Mouse (Mus musculus) neural tube, embryonic 14.5 days (tissue): ENCODE data around the gene Dlg1. TPM values are rescaled to one million over a fixed set of nuclear protein-coding genes. Genes with fewer than 3 reads are reported as not detected.
"Not testable (repeated sequence)": the region's sequence is repeated elsewhere in the genome, so short reads cannot be mapped to it uniquely, and the experiment has no call there.

Experiments
- ATAC-seq: fragments of 200-750 bp; cut with Nextera tagmentation; 2 replicates; pipeline ENCODE4 v1.8.0; 2017; ENCODE audit warnings: low read depth, mild to moderate bottlenecking, moderate TSS enrichment, moderate library complexity
- H3K27ac ChIP-seq: fragments of 300-500 bp; sonication (generic); 2 replicates; pipeline ENCODE4 v1.5.1; 2014; ENCODE audit warnings: low read depth, mild to moderate bottlenecking, control low read depth, low read length, moderate library complexity, mixed read lengths
- H3K27me3 ChIP-seq: fragments of 300-500 bp; sonication (generic); 2 replicates; pipeline ENCODE4 v1.6.1; 2014; ENCODE audit warnings: low read length; ENCODE audit not compliant: control insufficient read depth, insufficient read depth
- H3K36me3 ChIP-seq: fragments of 300-500 bp; sonication (generic); 2 replicates; pipeline ENCODE4 v1.6.1; 2014; ENCODE audit warnings: low read length, mixed read lengths; ENCODE audit not compliant: control insufficient read depth, insufficient read depth
- H3K4me1 ChIP-seq: fragments of 300-500 bp; sonication (generic); 2 replicates; pipeline ENCODE4 v1.6.1; 2014; ENCODE audit warnings: low read length; ENCODE audit not compliant: control insufficient read depth, insufficient read depth
- H3K4me2 ChIP-seq: fragments of 300-500 bp; sonication (generic); 2 replicates; pipeline ENCODE4 v1.6.1; 2014; ENCODE audit warnings: mild to moderate bottlenecking, low read depth, low read length, control low read depth
- H3K4me3 ChIP-seq: fragments of 300-500 bp; sonication (generic); 2 replicates; pipeline ENCODE4 v1.5.1; 2014; ENCODE audit warnings: low read depth, low read length, control low read depth, mixed read lengths
- H3K9ac ChIP-seq: fragments of 300-500 bp; sonication (generic); replicated peaks from 2 replicates; pipeline ENCODE4 v1.6.1; 2014; ENCODE audit warnings: low read depth, mild to moderate bottlenecking, control low read depth, low read length, mixed read lengths
- H3K9me3 ChIP-seq: fragments of 300-500 bp; sonication (generic); 2 replicates; pipeline ENCODE4 v1.6.1; 2016; ENCODE audit warnings: low read length; ENCODE audit not compliant: control insufficient read depth
- WGBS: fragments of 180-500 bp; shearing (Covaris S2); extraction: QIAGEN DNeasy Blood & Tissue Kit; methylation state at CpG from one replicate; pipeline ENCODE4 v1.1.7; 2014; 5-methylcytosine and 5-hydroxymethylcytosine counted together
- polyA plus RNA-seq: library from polyadenylated mRNA; unstranded; fragments of >200 nt; fragmentation: Nextera tagmentation; extraction: Ambion mirVana; gene quantifications from 2 replicates; pipeline ENCODE4 v1.2.1, GENCODE M21; 2014

Dlg1 gene
- polyA plus RNA-seq, 1 experiment from 2014 or later: 16.7 TPM

GRCm38 (mm10) chr16:31696367-31696766 is 33.1 kb downstream of the Dlg1 start:
- no peak overlapping the region for H3K4me3 ChIP-seq
- H3K4me2 ChIP-seq: no peak overlapping the region
- H3K27me3 ChIP-seq: no peaks in the 10 kb centered on the region
- H3K36me3 ChIP-seq: no peaks in the 10 kb centered on the region
- 77% methylated on average over 6 of the region's 6 CpGs for WGBS
- no peak overlapping the region for H3K9ac ChIP-seq
- no peaks in the 10 kb centered on the region for H3K4me1 ChIP-seq
- no peak overlapping the region for H3K27ac ChIP-seq
- no peak for ATAC-seq
- H3K9me3 ChIP-seq: no peaks in the 10 kb centered on the region

- Histone ChIP-seq H3K27ac (no peak overlapping the region), H3K27me3 (no peaks in the 10 kb centered on the region), H3K4me2 (no peak overlapping the region), H3K4me3 (no peak overlapping the region), H3K4me1 (no peaks in the 10 kb centered on the region), H3K9me3 (no peaks in the 10 kb centered on the region), H3K9ac (no peak overlapping the region), H3K36me3 (no peaks in the 10 kb centered on the region)
- no peak for ATAC-seq
- WGBS: 84% methylated on average over 4 of the region's 4 CpGs
These were observed 34.1 kb downstream of the Dlg1 start for GRCm38 (mm10) chr16:31697341-31697740.

GRCm38 (mm10) chr16:31705213-31705612 is 42.0 kb downstream of the Dlg1 start:
- 41% methylated on average over 2 of the region's 2 CpGs for WGBS
- no peak overlapping the region for H3K4me3 ChIP-seq
- no peak overlapping the region for H3K27ac ChIP-seq
- no peaks in the 10 kb centered on the region for H3K36me3 ChIP-seq
- H3K9me3 ChIP-seq: no peaks in the 10 kb centered on the region
- H3K4me1 ChIP-seq: no peaks in the 10 kb centered on the region
- no peaks in the 10 kb centered on the region for H3K27me3 ChIP-seq
- H3K4me2 ChIP-seq: no peak overlapping the region
- H3K9ac ChIP-seq: no peak overlapping the region
- ATAC-seq: no peak

- Histone ChIP-seq H3K4me1 (no peaks in the 10 kb centered on the region), H3K27ac (no peak overlapping the region), H3K9me3 (no peaks in the 10 kb centered on the region), H3K4me2 (no peak overlapping the region), H3K27me3 (no peaks in the 10 kb centered on the region), H3K9ac (no peak overlapping the region), H3K4me3 (no peak overlapping the region), H3K36me3 (no peaks in the 10 kb centered on the region)
- 95% methylated on average over 3 of the region's 3 CpGs for WGBS
- ATAC-seq: no peak
These were observed 42.7 kb downstream of the Dlg1 start for GRCm38 (mm10) chr16:31705904-31706303.

GRCm38 (mm10) chr16:31707326-31707725 is 44.1 kb downstream of the Dlg1 start:
- Histone ChIP-seq H3K27me3 (no peaks in the 10 kb centered on the region), H3K9ac (no peak overlapping the region), H3K4me1 (no peaks in the 10 kb centered on the region), H3K4me3 (no peak overlapping the region), H3K36me3 (no peaks in the 10 kb centered on the region), H3K27ac (no peak overlapping the region), H3K4me2 (no peak overlapping the region), H3K9me3 (no peaks in the 10 kb centered on the region)
- 86% methylated on average over 3 of the region's 3 CpGs for WGBS
- ATAC-seq: no peak

- whole genome bisulfite sequencing: 100% methylated on average over 1 of the region's 1 CpGs
- no peak for ATAC-seq
- no peaks in the 10 kb centered on the region for H3K27me3 ChIP-seq
- H3K4me1 ChIP-seq: no peaks in the 10 kb centered on the region
- no peak overlapping the region for H3K4me2 ChIP-seq
- no peak overlapping the region for H3K4me3 ChIP-seq
- no peaks in the 10 kb centered on the region for H3K9me3 ChIP-seq
- H3K9ac ChIP-seq: no peak overlapping the region
- no peaks in the 10 kb centered on the region for H3K36me3 ChIP-seq
- no peak overlapping the region for H3K27ac ChIP-seq
These were observed 59.7 kb downstream of the Dlg1 start for GRCm38 (mm10) chr16:31722991-31723390.

GRCm38 (mm10) chr16:31724121-31724520 is 60.9 kb downstream of the Dlg1 start:
- Histone ChIP-seq H3K36me3 (no peaks in the 10 kb centered on the region), H3K4me3 (no peak overlapping the region), H3K27ac (no peak overlapping the region), H3K27me3 (no peaks in the 10 kb centered on the region), H3K4me2 (no peak overlapping the region), H3K9me3 (no peaks in the 10 kb centered on the region), H3K9ac (no peak overlapping the region), H3K4me1 (no peaks in the 10 kb centered on the region)
- no peak for ATAC-seq
- WGBS: 21% methylated on average over 1 of the region's 1 CpGs

GRCm38 (mm10) chr16:31724818-31725217 is 61.6 kb downstream of the Dlg1 start:
- H3K4me3 ChIP-seq: no peak overlapping the region
- H3K4me2 ChIP-seq: no peak overlapping the region
- H3K9ac ChIP-seq: no peak overlapping the region
- H3K27ac ChIP-seq: no peak overlapping the region
- no peaks in the 10 kb centered on the region for H3K27me3 ChIP-seq
- no peaks in the 10 kb centered on the region for H3K36me3 ChIP-seq
- ATAC-seq: no peak
- no peaks in the 10 kb centered on the region for H3K9me3 ChIP-seq
- WGBS: 85% methylated on average over 4 of the region's 4 CpGs
- no peaks in the 10 kb centered on the region for H3K4me1 ChIP-seq

GRCm38 (mm10) chr16:31730971-31731370 is 67.7 kb downstream of the Dlg1 start:
- not testable (repeated sequence) for H3K4me1 ChIP-seq, H3K4me2 ChIP-seq, H3K9ac ChIP-seq, H3K27me3 ChIP-seq, H3K4me3 ChIP-seq, H3K27ac ChIP-seq, H3K36me3 ChIP-seq, ATAC-seq, H3K9me3 ChIP-seq
- 100% methylated on average over 1 of the region's 1 CpGs for WGBS

GRCm38 (mm10) chr16:31737081-31737480 is 73.8 kb downstream of the Dlg1 start:
- no peaks in the 10 kb centered on the region for H3K36me3 ChIP-seq
- no peak overlapping the region for H3K4me2 ChIP-seq
- no peak for ATAC-seq
- no peaks in the 10 kb centered on the region for H3K4me1 ChIP-seq
- WGBS: 96% methylated on average over 4 of the region's 4 CpGs
- H3K4me3 ChIP-seq: no peak overlapping the region
- no peak overlapping the region for H3K27ac ChIP-seq
- no peaks in the 10 kb centered on the region for H3K27me3 ChIP-seq
- no peaks in the 10 kb centered on the region for H3K9me3 ChIP-seq
- no peak overlapping the region for H3K9ac ChIP-seq
